24 mouse cellular contexts compared by ENCODE assay signal in the genomic region with DNA sequence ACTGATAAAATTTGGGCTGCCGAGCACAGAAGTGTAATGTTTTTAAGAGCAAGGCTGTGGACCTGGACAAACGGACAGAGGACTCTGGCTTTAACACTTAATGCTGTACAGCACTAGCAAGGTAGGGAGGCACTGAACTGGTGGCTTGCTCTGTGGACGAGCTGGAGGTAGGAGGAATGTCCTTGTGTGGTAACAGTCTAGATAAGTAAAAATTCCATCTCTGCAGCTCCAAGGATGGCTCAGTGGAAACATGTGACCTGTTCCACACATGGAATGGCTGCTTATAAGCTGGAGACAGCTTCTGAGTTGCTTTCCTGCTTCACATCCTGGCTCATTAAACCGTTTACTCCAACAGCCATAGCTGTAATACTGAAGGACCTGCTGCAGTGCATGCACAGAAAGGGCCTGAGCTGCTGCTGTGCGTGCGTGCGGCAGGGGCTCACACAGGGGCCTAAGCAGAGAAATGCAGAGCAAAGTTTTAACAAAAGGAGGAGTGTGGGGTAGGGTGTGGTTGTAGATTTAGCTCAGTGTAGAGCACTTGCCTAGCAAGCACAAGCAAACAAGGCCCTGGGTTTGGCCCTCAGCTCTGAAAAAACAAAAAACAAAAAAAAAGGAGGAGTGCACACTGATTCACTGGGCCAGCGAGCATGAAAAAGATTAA. TPM values are rescaled to one million over a fixed set of nuclear protein-coding genes. Genes with fewer than 3 reads are reported as not detected.
DNase-seq lines count a peak whose midpoint lies in the region; ATAC-seq and TF ChIP-seq lines count a peak whose summit lies in the region.
"Had no signal": no experiment of that assay in that cellular context is flagged by ENCODE, and none has a peak within 500 bp of the region (broad histone marks: within the 10 kb centered on the region; RNA-seq: fewer than 3 reads in every experiment).

No protein-coding gene starts in this region.

- TF ChIP-seq POLR2A in heart, adult 2 months (IDR thresholded peaks at IDR 0.05; ENCODE audit: insufficient read depth, low read depth, low read length): no peak
- no peak for TF ChIP-seq POLR2A in ES-Bruce4 (IDR thresholded peaks at IDR 0.05; ENCODE audit: insufficient read depth, low read length)

- H3K79me2 ChIP-seq in heart, adult 2 months (replicated peaks; ENCODE audit: control insufficient read depth, insufficient read depth, low read length): peaks cover 7% of the 10 kb centered on the region

- intact Hi-C loops in heart, adult 2 months (cut with DNase I): no loop called here

- 65% methylated on average over 8 of the region's 8 CpGs for WGBS in heart, embryonic 15.5 days
- 75% methylated on average over 8 of the region's 8 CpGs for WGBS in heart, adult 2 months
- WGBS in stomach, embryonic 15.5 days: 74% methylated on average over 8 of the region's 8 CpGs

- no peak overlapping the region for H3K4me3 ChIP-seq in heart, embryonic 15.5 days
- no peak overlapping the region for H3K4me3 ChIP-seq in heart, adult 2 months
- H3K4me3 ChIP-seq in E14TG2a.4 (replicated peaks; ENCODE audit: low read length) (peak overlapping the region; percentile 56), ES-Bruce4 (ENCODE audit: low read depth, low read length) (no peak overlapping the region; the same call in 1 of the 2 replicates)
- no peak overlapping the region for H3K4me3 ChIP-seq in stomach, embryonic 15.5 days (replicated peaks)
- H3K4me3 ChIP-seq: embryonic facial prominence, embryonic 12.5 days; forebrain, embryonic 12.5 days; hindbrain, embryonic 15.5 days; limb, embryonic 15.5 days had no signal

- TF ChIP-seq CTCF in heart, adult 2 months (IDR thresholded peaks at IDR 0.05): no peak
- TF ChIP-seq CTCF in E14TG2a.4 (conservative IDR thresholded peaks at IDR 0.05; ENCODE audit: low read length): no peak
- no peak for TF ChIP-seq CTCF in ES-Bruce4 (IDR thresholded peaks at IDR 0.05; ENCODE audit: low read depth, low read length)

- DNase-seq in heart, adult 2 months: no peak
- no peak for DNase-seq in adrenal gland, postnatal 10 days
- DNase-seq in thymus, postnatal 36 days: no peak
- DNase-seq: adrenal gland, adult 2 months; cerebellum, adult 18-20 months; cerebellum, postnatal 25 days; gastrocnemius, postnatal 36 days; kidney, adult 9 months; kidney, postnatal 14 days; left cerebral cortex, postnatal 4 days; lung, embryonic 14.5 days; lung, postnatal 4 days; midbrain, embryonic 14.5 days; retina, postnatal 1 day; thymus, postnatal 14 days had no signal

- no peaks in the 10 kb centered on the region for H3K27me3 ChIP-seq in heart, embryonic 15.5 days
- H3K27me3 ChIP-seq in heart, adult 2 months (ENCODE audit: control insufficient read depth, insufficient read depth, low read length): no peaks in the 10 kb centered on the region
- no peaks in the 10 kb centered on the region for H3K27me3 ChIP-seq in E14TG2a.4 (ENCODE audit: insufficient read depth, low read length)
- no peaks in the 10 kb centered on the region for H3K27me3 ChIP-seq in ES-Bruce4 (ENCODE audit: control insufficient read depth, insufficient read depth, low read length, poor library complexity, severe bottlenecking)
- H3K27me3 ChIP-seq in stomach, embryonic 15.5 days (replicated peaks): no peaks in the 10 kb centered on the region
- H3K27me3 ChIP-seq: embryonic facial prominence, embryonic 12.5 days; forebrain, embryonic 12.5 days; hindbrain, embryonic 15.5 days; limb, embryonic 15.5 days had no signal

- H3K4me1 ChIP-seq in heart, embryonic 15.5 days (replicated peaks): peaks cover 16% of the 10 kb centered on the region
- peaks cover 6% of the 10 kb centered on the region; the same call in 1 of the 2 replicates for H3K4me1 ChIP-seq in heart, adult 2 months (ENCODE audit: control insufficient read depth, insufficient read depth, low read length)
- H3K4me1 ChIP-seq in E14TG2a.4 (replicated peaks; ENCODE audit: low read depth, low read length): peaks cover 63% of the 10 kb centered on the region
- H3K4me1 ChIP-seq in ES-Bruce4 (ENCODE audit: control insufficient read depth, insufficient read depth, low read length): peaks cover 2% of the 10 kb centered on the region
- H3K4me1 ChIP-seq in stomach, embryonic 15.5 days: no peaks in the 10 kb centered on the region
- H3K4me1 ChIP-seq: embryonic facial prominence, embryonic 12.5 days; limb, embryonic 15.5 days had no signal

- no peak for TF ChIP-seq EP300 in heart, adult 2 months (IDR thresholded peaks at IDR 0.05; ENCODE audit: insufficient read depth, low read depth, low read length)
- TF ChIP-seq EP300 in ES-Bruce4 (IDR thresholded peaks at IDR 0.05; ENCODE audit: insufficient read depth, low read depth, low read length): 0 out of 2 replicates have a peak, but pooled peaks have one; percentile 6

- no peaks in the 10 kb centered on the region for H3K9me3 ChIP-seq in heart, embryonic 15.5 days (replicated peaks)
- H3K9me3 ChIP-seq in E14TG2a.4 (ENCODE audit: low read length) (no peaks in the 10 kb centered on the region), ES-Bruce4 (replicated peaks; ENCODE audit: control insufficient read depth, insufficient read depth, low read length, poor library complexity, severe bottlenecking) (no peaks in the 10 kb centered on the region)
- H3K9me3 ChIP-seq in stomach, embryonic 15.5 days: no peaks in the 10 kb centered on the region
- H3K9me3 ChIP-seq: embryonic facial prominence, embryonic 12.5 days; forebrain, embryonic 12.5 days; hindbrain, embryonic 15.5 days; limb, embryonic 15.5 days had no signal

- peaks cover 56% of the 10 kb centered on the region for H3K36me3 ChIP-seq in heart, embryonic 15.5 days
- H3K36me3 ChIP-seq in heart, adult 2 months (ENCODE audit: control insufficient read depth, insufficient read depth, low read length): peaks cover 10% of the 10 kb centered on the region
- H3K36me3 ChIP-seq in E14TG2a.4 (ENCODE audit: insufficient read depth, low read length) (peaks cover 92% of the 10 kb centered on the region), ES-Bruce4 (ENCODE audit: control insufficient read depth, insufficient read depth, low read length, poor library complexity, severe bottlenecking) (peaks cover 12% of the 10 kb centered on the region; the same call in 1 of the 2 replicates)
- peaks cover 36% of the 10 kb centered on the region for H3K36me3 ChIP-seq in stomach, embryonic 15.5 days

- peak overlapping the region; percentile 79 for H3K27ac ChIP-seq in heart, embryonic 15.5 days
- H3K27ac ChIP-seq in heart, adult 2 months: no peak overlapping the region
- peak overlapping the region; percentile 5; the same call in 1 of the 2 replicates for H3K27ac ChIP-seq in ES-Bruce4 (ENCODE audit: insufficient read depth, low read length)
- H3K27ac ChIP-seq in stomach, embryonic 15.5 days: peak overlapping the region; percentile 45
- H3K27ac ChIP-seq: embryonic facial prominence, embryonic 12.5 days; forebrain, embryonic 12.5 days; hindbrain, embryonic 15.5 days; limb, embryonic 15.5 days; liver, embryonic 14.5 days had no signal

- ATAC-seq in heart, embryonic 15.5 days (replicated peaks; ENCODE audit: insufficient number of reproducible peaks, insufficient read depth, low FRiP score, low read depth): no peak; the same call in 1 of the 2 replicates
- peak; percentile 53; the same call in 1 of the 2 replicates for ATAC-seq in stomach, embryonic 15.5 days (ENCODE audit: insufficient read depth, low FRiP score, low read depth)

- no peak overlapping the region for H3K9ac ChIP-seq in heart, embryonic 15.5 days
- no peak overlapping the region for H3K9ac ChIP-seq in heart, adult 2 months (ENCODE audit: low read depth, low read length)
- peak overlapping the region; percentile 20; the same call in 1 of the 2 replicates for H3K9ac ChIP-seq in ES-Bruce4 (ENCODE audit: low read depth, poor library complexity, severe bottlenecking)
- H3K9ac ChIP-seq in stomach, embryonic 15.5 days: no peak overlapping the region
- H3K9ac ChIP-seq: embryonic facial prominence, embryonic 12.5 days; forebrain, embryonic 12.5 days; hindbrain, embryonic 15.5 days; limb, embryonic 15.5 days; liver, embryonic 14.5 days; lung, embryonic 14.5 days had no signal

- no peak overlapping the region for H3K4me2 ChIP-seq in heart, embryonic 15.5 days
- no peak overlapping the region for H3K4me2 ChIP-seq in stomach, embryonic 15.5 days
- H3K4me2 ChIP-seq: embryonic facial prominence, embryonic 12.5 days; forebrain, embryonic 12.5 days; hindbrain, embryonic 15.5 days; limb, embryonic 15.5 days; lung, embryonic 14.5 days had no signal

RNA-seq across cellular contexts. Expression of gene Znfx1, which starts 14.0 kb away (rescaled TPM):
- polyA plus RNA-seq in heart, embryonic 15.5 days (2015; fragmentation: Nextera tagmentation; extraction: Ambion mirVana): 6.2 and 8.3 TPM in 2 replicates
- 10 to 100 TPM; 37.4 to 39.3 TPM for total RNA-seq in heart, adult 2 months (2021)
- 21.9 and 29.1 TPM in 2 replicates for polyA plus RNA-seq in heart, adult 2 months (2012; rRNA removed)
- polyA plus RNA-seq in ES-Bruce4 (2011; ENCODE audit: insufficient read depth, insufficient read length, low read depth, missing spikeins): 11.4 and 12.1 TPM in 2 replicates
- polyA plus RNA-seq in stomach, embryonic 15.5 days (2015; fragmentation: Nextera tagmentation; extraction: Ambion mirVana): 7.9 TPM in 2 replicates
- 10 to 100 TPM; 31.2 to 36.5 TPM for total RNA-seq in adrenal gland, postnatal 10 days (2021)

RNA-seq across cellular contexts. Expression of gene Ddx27, which starts 33.8 kb away (rescaled TPM):
- polyA plus RNA-seq in heart, embryonic 15.5 days (2015; fragmentation: Nextera tagmentation; extraction: Ambion mirVana): 24.2 and 31.0 TPM in 2 replicates
- 10 to 100 TPM; 10.9 to 11.3 TPM for total RNA-seq in heart, adult 2 months (2021)
- 6.9 and 7.7 TPM in 2 replicates for polyA plus RNA-seq in heart, adult 2 months (2012; rRNA removed)
- 72.1 and 75.7 TPM in 2 replicates for polyA plus RNA-seq in ES-Bruce4 (2011; ENCODE audit: insufficient read depth, insufficient read length, low read depth, missing spikeins)
- 47.4 and 50.4 TPM in 2 replicates for polyA plus RNA-seq in stomach, embryonic 15.5 days (2015; fragmentation: Nextera tagmentation; extraction: Ambion mirVana)
- 10 to 100 TPM; 32.1 to 34.6 TPM for total RNA-seq in adrenal gland, postnatal 10 days (2021)

RNA-seq across cellular contexts. Expression of gene Stau1, which starts 52.7 kb away (rescaled TPM):
- 50.9 and 57.6 TPM in 2 replicates for polyA plus RNA-seq in heart, embryonic 15.5 days (2015; fragmentation: Nextera tagmentation; extraction: Ambion mirVana)
- 10 to 100 TPM; 40.2 to 44.9 TPM for total RNA-seq in heart, adult 2 months (2021)
- 27.7 and 34.5 TPM in 2 replicates for polyA plus RNA-seq in heart, adult 2 months (2012; rRNA removed)
- polyA plus RNA-seq in ES-Bruce4 (2011; ENCODE audit: insufficient read depth, insufficient read length, low read depth, missing spikeins): 50.1 and 55.4 TPM in 2 replicates
- 70.6 and 76.9 TPM in 2 replicates for polyA plus RNA-seq in stomach, embryonic 15.5 days (2015; fragmentation: Nextera tagmentation; extraction: Ambion mirVana)
- total RNA-seq in adrenal gland, postnatal 10 days (2021): 10 to 100 TPM; 62.2 to 67.7 TPM
